Mouse (Mus musculus): ENCODE results near the gene E2f8.

Gene E2f8

DNA sequence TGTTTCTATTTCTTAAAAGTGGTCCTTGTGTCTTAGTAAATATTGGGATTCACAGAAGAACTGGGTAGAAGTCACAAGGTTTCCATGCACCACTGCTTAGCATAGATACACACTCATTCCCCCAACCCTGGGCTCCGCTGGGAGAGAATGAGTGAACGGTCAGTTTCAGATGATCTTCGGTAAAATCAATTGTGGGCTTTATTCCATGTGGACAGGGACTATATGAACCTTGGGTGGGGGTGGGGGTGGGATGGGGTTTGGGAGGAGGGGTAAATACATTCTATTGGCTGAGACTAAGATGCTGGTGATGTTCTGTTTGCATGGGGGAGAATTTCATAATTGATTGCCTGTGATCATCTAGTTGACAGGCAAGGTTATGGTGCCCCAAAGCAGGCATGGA lies 25.9 kb downstream of the E2f8 start:
- DNase-seq (ENCODE audit: low spot score in 2 of 2), result no peak

DNA sequence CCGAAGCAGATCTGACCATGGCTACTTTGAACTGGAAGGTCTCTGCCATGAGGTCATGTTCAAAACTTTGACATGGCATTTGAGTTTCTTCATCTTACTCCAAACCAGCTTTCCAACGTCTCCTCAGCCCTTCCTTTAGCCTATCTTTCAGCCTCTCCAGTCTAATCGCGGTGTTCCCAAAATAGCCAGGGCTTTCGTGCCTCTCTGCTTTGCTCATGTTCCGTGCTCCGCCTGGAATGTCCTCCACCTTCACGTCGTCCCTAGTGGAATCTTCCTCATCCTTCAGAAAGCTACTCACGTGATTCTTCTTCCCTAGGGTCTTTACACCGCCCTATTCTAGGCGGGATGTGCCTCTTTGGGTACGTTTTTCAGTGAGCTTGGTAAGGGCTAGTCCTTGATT lies 27.9 kb downstream of the E2f8 start:
- DNase-seq (ENCODE audit: low spot score in 2 of 2), result no peak

DNA sequence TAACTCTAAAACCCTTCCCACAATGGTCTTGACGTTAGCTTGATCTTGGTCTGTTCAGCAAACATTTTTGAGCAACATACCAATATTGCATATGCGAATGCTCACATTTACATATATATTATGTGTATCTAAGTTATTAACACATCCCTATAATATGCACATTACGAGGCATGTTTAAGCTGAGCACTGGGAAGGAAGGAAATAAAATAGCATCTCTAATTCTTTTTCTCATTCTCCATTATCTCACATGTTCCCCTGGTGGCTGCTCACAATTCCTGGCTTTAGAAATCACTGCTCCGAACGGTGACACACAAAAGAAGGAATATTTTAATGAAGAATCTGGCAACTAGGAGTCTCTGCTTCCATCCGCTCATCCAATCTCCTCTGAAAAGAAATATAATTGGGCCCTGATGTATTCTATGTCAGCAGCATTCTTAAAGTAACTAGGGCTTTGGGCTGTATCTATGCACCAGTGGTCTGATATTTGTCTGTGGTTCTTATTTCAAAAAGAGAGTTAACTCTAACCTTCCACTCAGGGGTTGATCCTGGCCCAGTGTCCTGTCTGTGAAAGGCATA lies 29.8 kb downstream of the E2f8 start:
- DNase-seq (ENCODE audit: low spot score in 2 of 2), result no peak

DNA sequence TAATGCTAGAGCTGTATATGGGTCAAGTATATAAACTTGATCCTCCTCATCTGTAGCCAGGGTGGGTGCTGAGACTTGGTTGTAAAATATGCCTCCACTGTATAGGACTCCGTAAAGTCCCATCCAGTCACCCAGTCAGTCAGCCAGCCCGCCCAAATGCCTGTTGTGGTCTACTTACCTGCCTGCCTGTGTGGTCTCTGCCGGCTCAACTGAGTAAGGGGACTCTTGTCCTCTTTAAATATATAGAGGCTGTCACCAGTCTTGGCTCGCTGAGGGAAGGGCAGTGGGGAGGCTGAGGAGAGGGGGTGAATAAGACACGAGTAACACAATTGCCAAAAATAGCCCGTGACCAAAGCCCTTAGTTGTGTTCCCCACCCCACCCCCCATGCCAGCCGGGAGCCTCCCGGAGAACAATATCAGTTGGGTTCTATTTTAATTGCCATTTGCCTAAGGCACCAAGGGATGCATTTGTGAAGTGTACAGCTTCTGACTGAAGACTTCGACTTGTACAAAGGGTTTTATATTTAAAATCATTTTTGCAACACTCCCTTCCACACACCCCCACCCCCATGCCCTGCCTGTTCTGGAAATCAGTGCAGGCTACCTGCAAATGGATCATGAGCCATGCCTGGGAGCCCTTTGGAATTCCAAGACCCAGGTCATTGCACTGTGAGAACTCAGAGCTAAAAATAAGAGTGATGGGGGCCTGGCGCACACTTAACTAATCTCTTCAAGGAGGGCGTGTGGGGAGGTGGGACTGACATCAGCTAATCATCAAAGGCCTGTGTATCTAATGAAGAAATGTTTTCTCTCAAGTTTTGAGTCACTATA lies 33.4 kb downstream of the E2f8 start, which contains the start of gene Csrp3:
Gene Csrp3, minus strand, starts transcription at position 214 of the 831 bp plus-strand sequence.
- no peak for DNase-seq (ENCODE audit: low spot score in 2 of 2)

DNA sequence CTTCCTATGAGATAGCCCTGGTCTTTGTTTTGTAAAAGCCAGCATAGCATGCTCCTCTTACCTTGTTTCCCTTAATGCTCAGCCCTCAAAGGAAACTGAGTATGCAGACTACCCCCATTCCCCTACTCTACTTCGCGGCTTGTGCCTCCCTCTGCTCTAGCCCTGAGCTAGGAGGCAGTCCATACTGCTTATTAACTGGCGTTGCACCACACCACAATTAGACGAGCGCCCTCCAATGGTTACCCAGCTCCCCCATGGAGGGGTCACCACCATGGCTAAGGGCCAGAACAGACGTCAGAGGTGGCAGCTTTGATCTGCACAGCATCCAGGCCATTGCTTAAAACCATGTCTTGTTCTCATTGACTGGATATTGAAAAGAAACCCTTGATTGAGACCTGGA lies 34.6 kb downstream of the E2f8 start:
- no peak for DNase-seq (ENCODE audit: low spot score in 2 of 2)

DNA sequence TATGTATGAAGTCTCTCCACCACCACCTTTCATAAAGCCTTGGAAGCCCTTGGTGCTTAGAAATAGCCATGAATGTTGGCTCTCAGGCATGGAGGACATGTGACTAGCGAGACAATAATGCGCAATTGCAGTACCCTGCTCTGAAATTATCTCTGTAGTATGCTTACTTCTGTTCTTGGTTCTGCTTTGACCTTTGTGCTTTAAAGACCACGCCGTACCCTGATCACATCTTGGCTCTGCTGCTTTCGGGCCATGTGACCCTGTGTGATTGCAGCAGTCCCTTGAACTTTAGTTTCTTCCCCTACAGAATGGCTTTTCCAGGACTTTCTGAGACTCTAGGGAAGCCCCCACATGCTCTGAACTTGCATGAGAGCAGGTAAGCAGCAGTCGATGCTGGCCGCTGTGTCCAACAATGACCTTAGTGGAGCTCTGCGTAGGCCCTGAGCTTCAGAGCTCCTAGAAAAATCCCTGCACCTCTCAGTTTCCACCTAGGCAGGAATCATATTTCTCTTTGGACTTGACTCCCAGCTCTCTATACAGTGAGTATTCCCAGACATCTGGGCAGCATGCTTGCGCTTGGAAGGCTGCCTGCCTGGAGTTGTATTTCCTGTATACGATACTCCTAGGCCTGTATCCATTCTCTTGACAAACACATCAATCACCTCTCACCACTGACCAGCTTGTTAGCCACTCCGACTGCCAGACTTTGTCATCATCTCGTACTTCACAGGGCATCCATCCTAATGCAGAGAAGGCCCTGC lies 36.0 kb downstream of the E2f8 start:
- DNase-seq (ENCODE audit: low spot score in 2 of 2), result no peak

DNA sequence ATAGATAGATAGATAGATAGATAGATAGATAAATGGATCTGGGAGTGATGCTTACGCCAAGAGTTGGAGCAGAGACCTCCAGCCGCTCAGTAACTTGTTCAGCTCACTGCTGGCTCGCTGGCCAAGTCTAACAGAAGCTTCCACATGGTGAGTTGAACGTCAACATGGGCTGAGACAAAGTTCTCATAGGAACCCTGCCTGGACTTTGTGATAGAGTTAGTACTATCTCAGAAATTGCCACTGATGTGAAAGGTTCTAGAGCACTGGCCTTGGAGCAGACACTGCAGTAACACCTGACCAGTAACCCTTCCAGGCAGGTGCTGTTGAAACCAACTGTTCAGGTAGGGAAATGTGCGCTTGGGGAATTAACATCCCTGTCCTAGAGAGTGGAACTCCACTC lies 37.9 kb downstream of the E2f8 start:
- DNase-seq (ENCODE audit: low spot score in 2 of 2), result no peak

DNA sequence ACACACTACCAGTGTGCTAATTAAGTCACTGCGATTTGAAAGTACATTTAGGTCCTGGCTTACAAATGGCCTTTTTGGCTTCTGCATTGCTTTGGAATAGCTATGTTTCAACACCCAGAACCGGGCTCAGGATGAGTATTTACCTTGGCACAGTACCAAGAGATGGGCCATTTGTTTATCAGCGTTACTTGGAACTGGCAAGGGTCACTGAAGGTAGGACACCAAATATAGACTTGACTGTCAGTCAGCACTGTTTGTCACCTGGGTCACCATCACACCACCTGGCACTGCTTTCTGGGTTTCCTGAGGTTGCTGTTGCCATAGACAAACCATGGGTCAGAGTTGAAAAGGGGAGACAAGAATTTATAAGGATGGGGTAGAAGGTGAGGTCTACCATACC lies 39.0 kb downstream of the E2f8 start:
- DNase-seq (ENCODE audit: low spot score in 2 of 2), result no peak

DNA sequence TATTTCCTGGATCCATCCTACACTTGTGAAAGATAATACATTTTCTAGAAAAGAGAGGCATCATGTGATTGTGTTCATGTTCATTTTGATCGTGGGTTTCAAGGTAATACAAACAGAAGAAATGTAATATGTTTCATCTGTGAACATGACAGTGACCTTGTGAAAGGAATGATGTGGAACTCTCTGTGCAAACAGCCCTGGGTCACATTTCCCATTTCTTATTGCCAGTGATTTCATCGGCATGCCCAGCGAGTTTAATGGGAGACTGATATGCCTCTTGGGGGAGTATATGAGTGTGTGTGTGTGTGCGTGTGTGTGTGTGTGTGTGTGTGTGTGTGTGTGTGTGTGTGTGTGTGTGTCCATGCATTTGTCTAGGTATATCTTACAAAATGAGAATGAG lies 39.9 kb downstream of the E2f8 start:
- DNase-seq (ENCODE audit: low spot score in 2 of 2), result no peak

DNA sequence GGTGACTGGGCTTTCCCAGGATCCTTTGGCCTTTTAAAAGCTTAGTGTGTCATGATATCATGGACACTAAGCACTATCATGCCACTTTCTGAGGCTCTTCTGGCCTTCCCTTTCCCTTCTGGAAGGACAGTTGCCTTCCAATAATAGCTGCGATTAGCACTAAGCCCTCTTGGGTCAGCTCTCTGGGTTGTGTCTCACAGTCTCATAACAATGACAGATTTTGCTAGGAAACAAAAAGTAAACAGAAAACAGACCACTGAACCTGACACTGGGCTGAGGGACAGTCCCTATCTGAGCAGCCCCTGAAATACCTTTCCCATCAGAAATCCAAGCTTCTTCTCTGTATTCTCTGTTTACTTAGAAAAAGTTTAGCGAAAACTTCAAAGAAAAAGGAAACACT lies 40.9 kb downstream of the E2f8 start:
- no peak for DNase-seq (ENCODE audit: low spot score in 2 of 2)

DNA sequence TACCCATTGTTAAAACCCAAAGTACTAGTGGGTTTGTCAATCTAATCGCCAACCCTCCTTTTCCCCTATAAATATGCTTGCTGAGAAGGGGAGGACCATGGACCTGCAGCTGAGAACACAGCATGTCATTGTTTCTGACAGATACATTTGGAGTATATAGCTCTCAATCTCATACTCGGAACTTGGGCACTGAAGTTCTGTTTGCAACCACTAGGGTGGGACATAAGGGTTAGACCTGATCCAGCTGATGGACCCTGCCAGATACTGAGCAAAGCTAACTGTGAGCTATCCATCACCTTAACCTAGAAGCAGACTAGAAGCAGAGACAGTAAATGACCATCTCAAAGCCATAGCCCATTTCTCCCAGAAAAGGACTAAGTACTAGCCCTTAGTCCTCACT lies 43.0 kb downstream of the E2f8 start:
- no peak for DNase-seq (ENCODE audit: low spot score in 2 of 2)

DNA sequence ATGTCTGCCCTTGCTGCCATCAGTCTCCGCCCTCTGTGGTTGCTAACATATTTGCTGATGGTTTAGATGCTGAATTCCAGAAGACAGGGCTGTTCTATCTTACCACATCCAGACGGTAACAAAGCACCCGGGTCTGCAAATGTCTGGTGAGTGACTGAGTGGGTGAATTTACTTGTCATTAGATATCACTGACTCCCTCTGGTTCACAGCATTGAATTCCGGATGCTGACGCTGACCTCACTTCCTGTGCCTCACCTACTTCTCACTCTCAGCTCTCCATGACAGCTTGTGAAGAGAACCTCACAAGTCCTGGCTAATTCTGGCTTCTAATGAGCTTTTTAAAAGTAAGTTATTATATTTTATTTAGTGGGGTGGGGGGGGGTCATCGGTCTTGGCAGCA lies 44.4 kb downstream of the E2f8 start:
- DNase-seq (ENCODE audit: low spot score in 2 of 2), result no peak

DNA sequence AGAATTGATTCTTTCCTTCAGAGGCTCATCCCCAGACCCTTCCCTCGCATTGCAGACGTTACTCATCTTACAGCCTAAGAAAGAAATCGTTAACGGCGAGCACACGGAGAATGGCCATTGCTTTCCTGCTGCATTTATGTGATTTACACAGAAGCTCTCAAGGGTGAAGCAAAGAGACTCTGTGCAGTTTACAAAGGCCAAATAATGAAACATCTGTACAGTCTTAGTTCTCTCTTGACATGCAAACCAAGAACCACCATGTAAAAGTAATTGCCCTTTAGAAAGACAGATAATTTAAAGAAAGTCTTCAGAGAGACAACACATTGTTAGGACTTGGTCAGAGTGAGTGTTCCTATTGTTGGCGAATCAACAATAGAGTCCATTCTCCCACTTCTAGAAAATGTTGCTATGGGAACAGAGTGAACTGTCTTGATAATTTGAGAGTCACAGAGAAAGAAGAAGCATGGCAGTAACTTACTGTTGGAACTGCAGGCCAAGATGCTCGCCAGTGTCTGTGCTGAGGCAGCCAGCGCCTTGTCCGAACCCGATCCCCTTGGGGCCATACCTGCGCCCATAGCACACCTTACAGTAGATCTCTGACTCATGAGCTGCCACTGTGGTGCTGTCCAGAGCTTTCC lies 46.3 kb downstream of the E2f8 start:
- no peak for DNase-seq (ENCODE audit: low spot score in 2 of 2)

DNA sequence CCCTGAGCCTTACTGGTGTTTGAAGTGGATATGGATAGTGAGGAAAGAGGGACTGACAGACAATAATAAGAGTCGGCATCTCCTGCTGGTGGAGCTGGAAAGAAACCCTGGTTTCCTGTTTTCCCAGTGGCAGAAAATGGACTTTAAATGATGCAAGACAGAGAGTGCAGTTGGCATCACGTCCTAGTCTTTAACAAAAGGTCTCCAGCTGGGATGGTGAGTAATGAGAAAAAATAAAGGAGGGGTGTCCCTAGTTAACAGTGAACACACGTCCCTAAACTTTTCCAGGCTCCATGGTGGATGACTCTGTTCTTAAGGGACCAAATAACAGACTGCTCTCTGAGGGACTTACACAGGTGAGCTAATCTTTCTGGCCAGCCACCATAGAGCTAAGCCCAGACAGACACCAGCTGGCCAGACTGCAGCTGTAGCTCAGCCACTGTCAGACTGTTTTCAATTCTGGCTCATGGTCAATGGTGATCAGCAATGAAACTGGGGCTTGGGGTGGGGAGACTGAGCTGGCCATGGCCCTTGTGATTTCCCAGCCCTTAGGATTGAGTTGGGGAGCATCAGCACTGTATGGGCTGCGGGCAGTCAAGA lies 46.9 kb downstream of the E2f8 start:
- DNase-seq (ENCODE audit: low spot score in 2 of 2), result no peak

DNA sequence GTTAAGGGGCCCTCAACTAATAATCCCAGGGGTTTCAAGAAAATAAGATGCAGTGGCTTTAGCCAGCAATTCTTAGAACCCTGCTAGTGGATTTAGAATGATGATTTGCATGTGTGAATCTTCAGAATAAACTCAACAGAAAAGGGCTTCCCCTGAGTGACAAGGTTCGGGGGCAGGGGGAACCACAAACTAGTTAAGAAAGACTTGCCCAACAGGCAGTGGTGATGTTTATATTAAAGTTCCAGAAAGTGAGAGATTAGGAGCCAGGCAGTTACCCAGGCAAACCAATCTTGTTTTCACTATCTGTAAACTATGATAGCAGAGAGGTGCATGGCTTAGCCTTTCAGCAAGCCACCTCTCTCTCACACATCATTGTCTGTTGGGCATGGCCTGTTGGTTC lies 48.7 kb downstream of the E2f8 start:
- no peak for DNase-seq (ENCODE audit: low spot score in 2 of 2)

DNA sequence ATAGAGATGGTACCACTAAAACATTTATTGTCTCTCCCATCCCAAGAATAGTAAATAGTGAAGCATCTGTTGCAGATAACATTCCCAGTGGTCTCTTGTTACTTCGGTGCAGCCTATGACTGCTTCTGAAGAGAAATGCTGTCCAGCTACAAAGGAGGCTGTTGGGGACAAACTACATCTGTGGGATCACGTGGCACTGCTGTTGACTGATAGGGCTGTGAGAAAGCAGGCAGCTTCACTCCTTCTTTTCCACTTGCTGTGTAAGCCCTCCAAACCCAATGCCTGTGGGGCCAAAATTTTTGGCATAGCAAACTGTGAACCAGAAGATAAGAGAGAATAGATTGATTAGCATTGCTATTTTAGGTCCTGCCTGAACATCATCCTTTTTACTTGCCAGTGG lies 51.0 kb downstream of the E2f8 start:
- DNase-seq (ENCODE audit: low spot score in 2 of 2), result no peak

DNA sequence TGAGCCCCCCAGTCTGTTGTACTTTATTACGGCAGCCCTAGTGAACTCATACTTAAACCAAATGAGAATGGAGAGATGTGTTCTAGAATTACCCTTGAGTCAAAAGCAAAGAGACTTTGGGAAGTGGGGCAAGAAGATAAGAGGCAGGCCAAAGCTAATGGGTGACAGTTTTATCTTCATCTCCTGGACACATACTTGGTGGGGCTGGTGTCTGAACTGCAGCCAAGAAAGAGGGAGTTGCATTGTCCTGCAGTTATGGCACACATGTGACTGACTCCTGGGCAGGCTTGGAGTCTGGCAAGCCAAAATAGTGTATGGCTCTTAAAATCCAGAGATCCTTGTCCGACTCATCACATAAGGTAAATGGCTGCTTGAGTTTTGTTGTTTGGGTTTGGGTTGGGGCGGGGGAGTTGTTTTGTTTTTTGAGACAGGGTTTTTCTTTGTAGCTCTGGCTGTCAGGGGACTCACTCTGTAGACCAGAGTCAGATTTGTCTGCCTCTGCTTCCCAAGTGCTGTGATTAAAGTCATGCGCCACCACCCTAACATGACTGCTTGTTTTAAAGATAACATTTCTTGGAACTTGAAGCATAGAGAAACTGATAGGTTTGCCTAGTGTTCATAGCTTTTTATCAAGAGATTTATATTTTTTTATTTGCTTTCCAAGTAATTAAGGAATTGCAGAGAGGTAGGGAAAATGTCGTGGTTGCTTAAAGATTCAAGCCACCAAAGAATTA lies 52.1 kb downstream of the E2f8 start:
- no peak for DNase-seq (ENCODE audit: low spot score in 2 of 2)

DNA sequence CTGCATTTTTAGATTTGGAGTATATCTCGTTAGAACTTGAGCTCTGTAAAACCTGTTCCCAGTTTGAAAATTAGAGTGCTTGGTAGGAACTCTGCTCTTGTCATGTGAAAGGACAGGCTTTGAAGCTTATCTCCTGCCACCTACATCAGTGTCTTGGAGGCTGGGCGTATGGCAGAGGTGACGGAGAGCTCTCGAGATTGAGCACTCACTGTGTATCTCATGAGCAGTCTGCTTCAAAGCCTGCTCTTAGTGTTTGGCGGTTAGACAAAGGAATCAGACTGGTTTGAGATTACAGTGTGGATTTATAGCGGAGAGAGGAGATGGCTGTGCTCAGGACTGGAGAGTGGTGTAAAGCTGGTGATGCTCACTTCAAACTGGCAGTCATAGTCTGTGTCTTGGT lies 56.2 kb downstream of the E2f8 start:
- DNase-seq (ENCODE audit: low spot score in 2 of 2), result no peak

DNA sequence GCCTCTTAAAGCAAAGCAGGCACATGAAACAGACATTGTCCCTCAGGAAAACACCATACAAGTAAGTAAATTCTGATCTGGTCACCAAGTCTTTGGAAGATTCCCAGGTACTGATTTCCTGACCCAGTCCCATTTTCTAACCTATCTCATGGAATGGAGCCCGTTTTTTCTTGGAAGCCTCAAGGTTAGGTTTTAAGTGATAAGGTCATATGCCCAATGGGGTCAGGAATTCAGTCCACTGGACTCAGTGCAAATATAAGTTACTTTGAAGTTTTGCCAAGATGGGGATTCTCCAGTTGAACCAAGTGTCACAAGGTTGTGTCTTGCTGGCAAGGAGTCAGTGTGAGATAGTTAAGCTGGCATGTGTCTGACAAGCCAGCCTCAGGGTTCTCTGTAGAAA lies 56.7 kb downstream of the E2f8 start:
- no peak for DNase-seq (ENCODE audit: low spot score in 2 of 2)

DNA sequence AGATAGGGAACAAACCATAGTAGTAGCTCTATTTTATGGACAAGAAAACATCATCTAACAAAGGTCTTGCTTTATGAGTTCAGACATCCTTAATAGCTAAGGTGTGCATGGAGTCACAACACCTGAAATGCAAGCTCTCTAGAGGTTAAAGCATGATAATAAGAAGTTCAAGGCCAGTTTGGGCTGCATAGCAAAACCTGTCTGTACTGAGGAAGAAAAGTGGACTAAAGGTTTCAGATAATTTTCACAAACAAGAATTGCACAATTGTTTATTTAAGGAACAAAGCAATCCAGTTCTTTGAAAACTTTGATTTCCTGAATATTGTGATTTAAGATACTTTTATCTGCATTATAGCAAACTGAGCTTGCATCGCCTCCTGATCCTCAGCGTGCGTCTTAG lies 57.8 kb downstream of the E2f8 start:
- DNase-seq (ENCODE audit: low spot score in 2 of 2), result no peak

DNA sequence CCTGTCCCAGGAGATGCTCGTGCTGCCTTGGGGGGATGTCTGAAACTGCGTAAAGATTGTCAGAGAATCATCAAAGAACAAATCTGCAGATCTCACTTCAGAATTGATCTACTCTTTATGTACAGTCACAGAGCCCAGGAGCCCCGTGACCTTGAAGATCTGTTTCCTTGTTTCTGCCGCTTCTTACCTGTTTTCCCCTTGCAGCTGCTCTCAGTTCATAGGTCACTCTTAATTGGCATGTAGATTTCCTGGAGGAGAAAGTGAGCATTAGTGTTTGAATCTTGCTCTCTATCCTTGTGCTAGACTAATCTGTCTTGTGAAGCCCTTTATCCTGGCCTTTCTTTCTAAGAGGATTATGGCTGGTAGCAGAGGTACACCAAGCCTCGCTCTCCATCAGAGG lies 59.7 kb downstream of the E2f8 start:
- DNase-seq (ENCODE audit: low spot score in 2 of 2), result no peak
